Mouse (Mus musculus): ENCODE results near the gene Sat2.
"Not testable (repeated sequence)": the region's sequence is repeated elsewhere in the genome, so short reads cannot be mapped to it uniquely, and the experiment has no call there.

Gene Sat2

DNA sequence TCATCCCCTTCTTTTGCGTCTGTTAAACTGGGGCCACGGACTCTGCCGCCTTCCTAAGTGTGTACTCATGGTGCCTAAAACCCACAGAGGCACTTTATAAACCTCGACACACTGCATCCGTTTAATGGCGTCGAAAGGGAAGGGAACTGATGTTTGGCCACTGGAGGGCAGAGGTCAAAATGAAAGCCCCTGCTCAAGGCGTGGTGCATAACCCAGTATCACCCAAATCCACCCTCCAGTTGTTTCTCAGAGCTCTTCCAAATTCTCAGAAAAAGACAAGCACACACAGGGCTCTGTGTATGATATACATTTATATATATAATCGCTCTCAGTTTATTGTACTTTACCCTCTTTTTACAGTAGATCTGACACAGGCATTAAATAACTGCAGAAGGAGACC lies 22.4 kb upstream of the Sat2 start:
- no peak for DNase-seq (ENCODE audit: extremely low spot score, low read depth, low spot score)

DNA sequence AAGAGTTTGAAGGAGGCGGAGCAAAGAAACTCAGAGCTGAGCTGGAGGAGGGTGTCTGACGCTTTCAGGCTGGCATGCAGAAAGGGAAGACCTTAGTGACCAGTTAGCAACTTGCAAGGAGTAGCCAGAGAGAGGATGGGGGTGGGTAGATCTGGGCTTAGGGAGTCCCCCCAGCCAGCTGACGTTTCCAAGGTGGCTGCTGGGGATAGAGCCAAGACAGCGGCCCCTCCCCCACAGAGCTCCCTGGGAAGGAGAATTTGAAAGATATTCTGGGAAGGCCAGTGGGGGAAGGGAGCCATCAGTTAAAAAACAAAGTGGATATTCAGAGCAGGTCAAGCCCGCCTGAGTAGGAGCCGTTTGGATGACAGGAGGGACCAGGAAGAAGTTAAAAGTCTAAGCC lies 21.7 kb upstream of the Sat2 start:
- no peak for DNase-seq (ENCODE audit: extremely low spot score, low read depth, low spot score)

DNA sequence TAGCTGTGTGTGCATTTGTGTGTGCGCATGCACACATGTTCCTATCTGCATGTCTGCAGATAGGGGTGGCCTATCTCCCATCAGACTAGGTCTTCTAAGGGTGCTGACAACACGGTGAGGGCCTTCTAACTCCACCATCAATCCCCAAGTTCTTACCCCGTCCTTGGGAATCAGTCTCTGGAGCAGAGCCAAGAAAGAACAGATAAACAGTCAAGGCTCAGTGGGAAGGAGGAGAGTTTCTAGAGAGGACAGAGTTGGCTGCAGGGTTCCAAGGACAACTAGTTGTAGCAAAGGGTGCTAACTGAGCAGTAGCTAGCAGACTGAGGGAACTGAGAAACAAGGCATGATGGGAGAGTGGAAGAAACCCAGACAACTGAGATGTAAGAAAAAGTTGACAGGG lies 20.1 kb upstream of the Sat2 start:
- DNase-seq (ENCODE audit: extremely low spot score, low read depth, low spot score) = no peak

DNA sequence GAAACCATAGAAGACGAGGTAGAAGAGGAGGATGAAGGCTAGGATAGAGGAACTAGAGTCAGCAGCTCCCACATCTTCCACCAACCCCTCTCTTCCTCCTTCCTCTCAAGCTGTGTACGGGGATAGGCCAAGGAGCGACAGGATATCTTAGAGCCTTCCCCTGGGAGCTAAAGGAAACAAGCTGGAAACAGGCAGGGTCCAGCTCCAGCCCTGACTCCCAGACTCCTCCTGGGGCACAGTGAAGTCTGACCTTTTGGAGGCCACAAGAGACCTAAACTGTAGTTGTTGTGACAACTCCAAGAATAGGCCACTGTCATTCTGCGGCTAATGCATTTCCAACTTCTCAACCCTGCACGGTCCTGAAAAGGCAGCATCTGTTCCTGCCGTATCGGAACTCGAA lies 18.3 kb upstream of the Sat2 start:
- no peak for DNase-seq (ENCODE audit: extremely low spot score, low read depth, low spot score)

- no peak for DNase-seq (ENCODE audit: extremely low spot score, low read depth, low spot score)
Observed at GRCm38 (mm10) chr11:69604347-69604746, 17.5 kb upstream of the Sat2 start.

- no peak for DNase-seq (ENCODE audit: extremely low spot score, low read depth, low spot score)
Observed at GRCm38 (mm10) chr11:69604795-69605664, 16.8 kb upstream of the Sat2 start.

- no peak for DNase-seq (ENCODE audit: extremely low spot score, low read depth, low spot score)
Observed at GRCm38 (mm10) chr11:69605726-69606490, 15.9 kb upstream of the Sat2 start, which contains the start of gene Atp1b2. Gene Atp1b2 (minus strand): TSS chr11:69605942.

DNA sequence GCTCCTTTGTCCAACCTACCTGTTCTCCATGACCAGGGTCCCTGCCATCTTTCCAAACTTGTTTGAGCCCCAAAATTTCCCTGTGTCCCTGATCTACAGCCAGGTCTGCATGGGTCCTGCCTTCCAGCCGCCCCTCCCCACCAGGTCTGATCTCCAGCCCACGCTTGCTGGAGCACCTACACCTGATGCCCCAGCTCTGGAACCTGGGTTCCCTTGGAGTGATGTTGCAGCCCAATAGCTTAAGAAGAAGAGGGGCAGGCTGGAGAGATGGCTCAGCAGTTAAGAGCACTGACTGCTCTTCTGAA lies 15.4 kb upstream of the Sat2 start:
- no peak for DNase-seq (ENCODE audit: extremely low spot score, low read depth, low spot score)

DNA sequence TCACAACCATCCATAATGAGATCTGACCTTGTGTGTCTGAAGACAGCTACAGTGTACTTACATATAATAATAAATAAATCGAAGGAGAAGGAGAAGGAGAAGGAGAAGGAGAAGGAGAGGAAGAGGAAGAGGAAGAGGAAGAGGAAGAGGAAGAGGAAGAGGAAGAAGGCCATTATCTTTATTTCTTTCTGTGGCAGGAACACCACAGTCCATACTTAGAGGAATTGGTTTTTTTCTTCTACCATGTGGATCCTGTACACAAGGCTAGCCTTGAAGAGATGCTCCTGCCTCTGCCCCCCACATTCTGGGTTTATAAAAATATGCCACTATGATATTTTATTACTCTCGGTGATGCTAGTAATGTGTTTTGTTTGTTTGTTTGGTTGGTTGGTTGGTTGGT lies 15.0 kb upstream of the Sat2 start:
- no peak for DNase-seq (ENCODE audit: extremely low spot score, low read depth, low spot score)

DNA sequence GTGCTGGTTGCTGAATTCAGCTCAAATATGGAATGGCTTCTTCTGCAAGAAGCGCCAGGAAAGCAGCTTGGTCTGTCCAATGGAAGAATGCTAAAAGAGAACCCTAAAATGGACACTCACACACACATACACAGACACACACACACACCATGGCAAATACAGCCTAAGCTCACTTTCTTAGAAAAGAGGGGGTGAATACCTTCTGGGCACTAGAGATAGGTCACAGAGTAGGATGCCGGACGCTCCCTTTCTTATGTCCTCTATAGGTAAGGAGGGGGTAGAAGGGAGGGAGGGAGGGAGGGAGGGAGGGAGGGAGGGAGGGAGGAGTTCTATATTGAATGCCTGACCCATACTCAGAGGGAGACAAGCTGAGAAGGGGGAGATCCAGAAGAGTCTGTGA lies 13.3 kb upstream of the Sat2 start:
- DNase-seq (ENCODE audit: extremely low spot score, low read depth, low spot score) = no peak

DNA sequence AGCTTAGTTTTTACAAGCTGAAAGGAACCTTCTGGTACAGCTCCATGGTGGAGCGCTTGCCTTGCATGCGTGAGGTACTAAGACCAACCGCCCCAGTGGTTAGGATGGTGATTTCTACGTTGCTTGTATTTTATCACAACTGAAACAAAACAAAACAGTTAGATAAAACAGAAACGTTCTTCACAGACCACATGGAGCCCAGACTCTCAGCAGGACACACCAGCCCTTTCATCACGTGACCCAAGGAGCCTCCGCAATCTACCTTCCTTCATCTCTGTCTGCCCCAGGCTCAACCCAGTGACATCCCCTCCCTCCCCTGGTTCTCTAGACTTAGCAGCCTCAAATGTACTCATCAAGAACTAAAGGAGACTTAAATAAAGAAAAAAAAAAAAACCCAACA lies 12.4 kb upstream of the Sat2 start:
- no peak for DNase-seq (ENCODE audit: extremely low spot score, low read depth, low spot score)

DNA sequence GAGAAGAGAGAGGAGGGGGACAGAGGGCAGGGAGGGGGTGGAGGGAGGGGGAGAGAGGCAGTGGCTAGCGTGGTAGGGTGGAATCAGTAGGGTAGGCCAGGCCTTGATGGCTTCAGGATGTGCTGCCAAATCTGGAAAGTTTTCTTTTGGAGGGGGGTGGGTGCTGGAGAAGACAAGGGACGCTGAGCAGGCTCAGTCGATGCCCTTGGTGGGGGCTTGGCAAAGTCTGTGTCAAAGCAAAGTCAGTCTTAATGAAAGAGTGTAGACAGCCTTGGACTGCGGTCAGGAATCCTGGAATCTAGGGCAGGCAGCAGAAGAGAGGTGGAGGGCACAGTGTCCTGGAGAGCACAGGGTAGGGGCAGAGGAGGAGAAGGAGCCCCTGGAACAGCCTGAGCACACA lies 10.9 kb upstream of the Sat2 start:
- no peak for DNase-seq (ENCODE audit: extremely low spot score, low read depth, low spot score)

DNA sequence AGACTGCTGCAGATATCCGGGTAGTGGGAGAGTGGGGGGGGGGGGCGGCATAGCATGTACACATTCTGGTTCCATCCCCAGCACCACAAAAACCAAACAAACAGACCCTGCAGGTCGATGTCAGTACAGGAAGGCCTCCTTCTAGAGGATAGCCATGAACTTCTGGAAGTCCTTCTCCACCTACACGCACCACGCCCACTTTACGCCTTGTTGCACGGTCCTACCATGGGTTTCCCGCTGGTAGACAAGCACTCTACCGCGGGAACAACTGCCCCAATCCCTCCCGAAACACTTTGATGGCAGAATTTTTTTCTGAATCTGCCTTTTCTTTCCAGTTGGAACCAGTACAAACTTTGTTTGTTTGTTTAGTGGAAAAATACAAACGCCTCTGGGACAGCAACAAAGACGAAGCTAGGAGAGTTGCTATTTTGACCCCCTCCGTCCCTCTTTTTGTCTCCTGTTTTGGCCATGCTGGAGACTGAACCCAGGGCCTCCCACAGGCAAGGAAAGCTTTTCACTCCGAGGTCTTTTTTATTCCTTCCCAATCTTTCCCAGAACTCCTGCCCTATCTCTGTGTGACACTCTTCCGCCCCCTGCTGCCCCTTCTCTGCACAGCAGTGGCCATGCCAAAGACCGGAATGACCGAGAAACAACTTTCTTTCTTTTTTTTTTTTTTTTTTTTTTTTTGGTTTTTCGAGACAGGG lies 8.1 kb upstream of the Sat2 start:
- no peak for DNase-seq (ENCODE audit: extremely low spot score, low read depth, low spot score)

- DNase-seq (ENCODE audit: extremely low spot score, low read depth, low spot score) = not testable (repeated sequence)
Observed at GRCm38 (mm10) chr11:69614257-69614588, 7.6 kb upstream of the Sat2 start.

- no peak for DNase-seq (ENCODE audit: extremely low spot score, low read depth, low spot score)
Observed at GRCm38 (mm10) chr11:69616781-69617180, 5.0 kb upstream of the Sat2 start.

GRCm38 (mm10) chr11:69617805-69618204 lies 4.0 kb upstream of the Sat2 start, which contains the start of gene Shbg:
Gene Shbg (minus strand): TSS chr11:69617905.
- no peak for DNase-seq (ENCODE audit: extremely low spot score, low read depth, low spot score)

DNA sequence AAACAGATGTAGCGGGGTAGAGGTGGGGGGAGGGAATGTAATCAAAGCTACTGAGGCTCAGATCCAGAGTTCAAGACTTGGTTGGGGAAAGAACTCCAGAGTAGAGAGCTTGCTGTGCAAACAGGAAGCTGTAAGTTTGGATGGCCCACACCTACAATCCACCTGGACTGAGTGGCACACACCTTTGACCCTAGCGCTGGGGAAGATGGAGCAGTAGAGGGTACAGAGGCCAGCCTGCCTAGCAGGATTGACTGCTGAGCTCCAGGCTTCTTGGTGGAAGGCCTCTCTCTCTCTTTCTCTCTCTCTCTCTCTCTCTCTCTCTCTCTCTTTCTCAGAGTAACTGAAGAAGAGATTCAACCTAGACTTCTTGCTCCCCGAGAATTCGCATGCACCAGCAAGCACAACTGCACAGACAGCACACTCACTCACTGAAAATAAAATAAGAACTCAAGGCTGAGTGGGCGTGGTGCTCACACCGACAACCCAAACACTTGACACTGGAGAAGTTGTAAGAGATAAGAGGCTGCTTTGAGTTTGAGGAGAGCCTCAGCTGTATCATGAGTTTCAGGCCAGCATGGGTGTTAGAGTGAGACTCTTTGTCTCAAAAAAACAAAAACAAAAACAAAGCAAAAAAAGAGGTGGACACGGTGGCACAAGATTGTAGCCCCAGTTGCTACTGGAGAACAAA lies 1.3 kb upstream of the Sat2 start:
- no peak for DNase-seq (ENCODE audit: extremely low spot score, low read depth, low spot score)

DNA sequence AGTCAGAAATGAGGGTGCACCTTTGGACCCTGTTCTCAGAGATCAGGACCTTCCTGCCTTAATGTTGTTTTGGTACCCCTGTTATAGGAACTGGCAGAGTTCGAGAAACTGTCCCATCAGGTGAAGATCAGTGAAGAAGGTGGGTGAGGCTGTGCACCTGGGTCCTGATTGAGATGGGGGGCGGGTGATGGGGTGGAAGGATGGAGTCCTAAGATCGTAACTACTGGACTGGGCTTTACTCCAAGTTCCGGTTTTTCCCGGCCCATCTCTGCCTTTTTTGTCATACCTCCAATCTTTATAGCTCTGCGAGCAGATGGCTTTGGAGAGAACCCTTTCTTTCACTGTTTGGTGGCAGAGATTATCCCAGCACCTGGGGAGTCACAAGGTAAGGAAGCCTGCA lies 582 bp downstream of the Sat2 start:
- DNase-seq (ENCODE audit: extremely low spot score, low read depth, low spot score) = no peak

DNA sequence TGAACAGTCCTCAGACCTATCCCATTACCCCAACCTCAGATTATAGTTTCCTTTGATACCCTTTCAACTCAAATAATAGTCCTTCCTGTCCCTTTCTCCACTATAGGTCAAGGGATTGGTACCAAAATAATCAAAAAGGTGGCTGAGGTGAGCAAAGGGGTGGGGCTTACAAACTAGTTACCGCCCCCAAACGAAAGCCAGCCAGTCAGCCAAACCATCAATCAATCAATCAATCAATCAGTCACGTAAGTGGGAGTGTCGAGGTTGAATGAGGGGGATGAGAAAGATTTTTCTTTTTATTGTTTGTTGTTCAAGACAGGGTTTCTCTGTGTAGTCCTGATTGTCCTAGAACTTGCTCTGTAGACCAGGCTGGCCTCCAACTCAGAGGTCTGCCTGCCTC lies 1.2 kb downstream of the Sat2 start:
- DNase-seq (ENCODE audit: extremely low spot score, low read depth, low spot score) = no peak

GRCm38 (mm10) chr11:69624339-69624738 lies 2.5 kb downstream of the Sat2 start:
- DNase-seq (ENCODE audit: extremely low spot score, low read depth, low spot score) = not testable (repeated sequence)

DNA sequence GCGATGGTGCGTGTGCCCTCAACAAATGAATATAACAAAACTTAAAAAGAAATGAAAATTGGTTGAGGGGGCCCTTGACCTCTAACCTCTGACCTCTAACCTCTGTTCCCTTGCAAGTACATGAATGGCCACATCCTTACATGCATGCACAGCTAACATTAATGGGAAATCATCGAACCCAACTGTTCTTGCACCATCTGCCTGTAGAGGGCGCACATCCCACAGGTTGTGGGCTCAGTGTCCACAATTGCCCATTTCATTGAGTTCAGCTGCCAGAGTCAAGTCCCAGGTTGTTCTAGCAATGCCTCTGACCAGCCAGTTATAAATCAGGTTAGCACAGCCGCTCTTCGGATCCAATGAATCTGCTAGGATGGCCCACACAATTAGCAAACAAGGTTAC lies 6.5 kb downstream of the Sat2 start:
- DNase-seq (ENCODE audit: extremely low spot score, low read depth, low spot score) = peak; percentile 88

Data from hindlimb bud, embryonic 11.5 days (tissue).